Mouse (Mus musculus) intestine, embryonic 14.5 days (tissue): ENCODE data around the gene Rap1b. TPM values are rescaled to one million over a fixed set of nuclear protein-coding genes. Genes with fewer than 3 reads are reported as not detected.

Experiments
- ATAC-seq: fragments of 200-750 bp; cut with Nextera tagmentation; replicated peaks from 2 replicates; pipeline ENCODE4 v1.8.0; 2017; ENCODE audit warnings: low read depth, moderate number of reproducible peaks, moderate TSS enrichment, moderate library complexity; ENCODE audit not compliant: low FRiP score, low TSS enrichment
- DNase-seq: peaks from one replicate; pipeline ENCODE4 v3.0.0-alpha.2; 2018; ENCODE audit warnings: low spot score
- H3K27ac ChIP-seq: fragments of 300-500 bp; sonication (generic); 2 replicates; pipeline ENCODE4 v1.5.1; 2014; ENCODE audit warnings: low read depth, mild to moderate bottlenecking, control low read depth
- H3K27me3 ChIP-seq: fragments of 300-500 bp; sonication (generic); replicated peaks from 2 replicates; pipeline ENCODE4 v1.6.1; 2014; ENCODE audit warnings: low read length, control low read depth; ENCODE audit not compliant: control insufficient read depth, insufficient read depth
- H3K36me3 ChIP-seq: fragments of 300-500 bp; sonication (generic); 2 replicates; pipeline ENCODE4 v1.6.1; 2014; ENCODE audit warnings: low read length, control low read depth; ENCODE audit not compliant: control insufficient read depth, insufficient read depth
- H3K4me1 ChIP-seq: fragments of 300-500 bp; sonication (generic); replicated peaks from 2 replicates; pipeline ENCODE4 v1.6.1; 2014; ENCODE audit warnings: low read length, control low read depth, mixed read lengths; ENCODE audit not compliant: control insufficient read depth, insufficient read depth
- H3K4me2 ChIP-seq: fragments of 300-500 bp; sonication (generic); 2 replicates; pipeline ENCODE4 v1.6.1; 2014; ENCODE audit warnings: low read length
- H3K4me3 ChIP-seq: fragments of 300-500 bp; sonication (generic); 2 replicates; pipeline ENCODE4 v1.5.1; 2014; ENCODE audit warnings: low read depth, low read length, control low read depth, mixed read lengths
- H3K9ac ChIP-seq: fragments of 300-500 bp; sonication (generic); 2 replicates; pipeline ENCODE4 v1.6.1; 2014; ENCODE audit warnings: mild to moderate bottlenecking, low read length
- H3K9me3 ChIP-seq: fragments of 300-500 bp; sonication (generic); 2 replicates; pipeline ENCODE4 v1.6.1; 2016; ENCODE audit warnings: low read length, control low read depth; ENCODE audit not compliant: control insufficient read depth
- WGBS: fragments of 180-500 bp; shearing (Covaris S2); extraction: QIAGEN DNeasy Blood & Tissue Kit; methylation state at CpG from one replicate; pipeline ENCODE4 v1.1.7; 2014; 5-methylcytosine and 5-hydroxymethylcytosine counted together
- polyA plus RNA-seq: library from polyadenylated mRNA; unstranded; fragments of >200 nt; fragmentation: Nextera tagmentation; extraction: Ambion mirVana; gene quantifications from 2 replicates; pipeline ENCODE4 v1.2.1, GENCODE M21; 2014

The Rap1b gene
- polyA plus RNA-seq, 1 experiment from 2014 or later, result 183 TPM

DNA sequence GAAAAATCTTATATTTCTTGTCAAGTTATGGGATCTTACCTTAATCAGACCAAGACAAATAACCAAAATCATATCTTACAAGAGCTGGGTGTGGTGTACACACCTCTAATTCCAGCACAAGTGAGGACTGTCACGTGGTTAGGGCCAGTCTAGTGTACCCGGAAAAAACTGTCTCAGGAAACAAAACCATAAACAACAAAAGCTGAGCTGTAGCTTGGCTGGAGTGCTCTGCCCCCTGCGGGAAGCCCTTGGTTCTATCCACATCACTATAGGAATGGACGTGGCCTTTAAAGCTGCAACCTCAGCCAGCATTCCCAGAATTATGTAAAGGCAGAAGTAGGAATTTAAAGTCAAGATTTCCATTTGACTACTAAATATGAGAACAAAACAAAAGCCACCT, 21.7 kb downstream of the Rap1b start:
- Histone ChIP-seq H3K27ac (no peak overlapping the region), H3K4me3 (no peak overlapping the region), H3K36me3 (peaks cover 49% of the 10 kb centered on the region), H3K9me3 (no peaks in the 10 kb centered on the region), H3K4me2 (no peak overlapping the region), H3K4me1 (peaks cover 7% of the 10 kb centered on the region; the same call in 1 of the 2 replicates), H3K9ac (no peak overlapping the region), H3K27me3 (no peaks in the 10 kb centered on the region)
- DNase-seq (no peak), ATAC-seq (no peak)
- WGBS, result 70% methylated on average over 4 of the region's 4 CpGs

GRCm38 (mm10) chr10:117823321-117823720, 22.5 kb downstream of the Rap1b start:
- DNase-seq (no peak), ATAC-seq (no peak)
- no peak overlapping the region for H3K27ac ChIP-seq
- no peaks in the 10 kb centered on the region for H3K9me3 ChIP-seq
- H3K27me3 ChIP-seq, result no peaks in the 10 kb centered on the region
- WGBS, result 71% methylated on average over 6 of the region's 6 CpGs
- no peak overlapping the region for H3K9ac ChIP-seq
- H3K4me2 ChIP-seq, result no peak overlapping the region
- peaks cover 5% of the 10 kb centered on the region; the same call in 1 of the 2 replicates for H3K4me1 ChIP-seq
- H3K4me3 ChIP-seq, result no peak overlapping the region
- H3K36me3 ChIP-seq, result peaks cover 58% of the 10 kb centered on the region

DNA sequence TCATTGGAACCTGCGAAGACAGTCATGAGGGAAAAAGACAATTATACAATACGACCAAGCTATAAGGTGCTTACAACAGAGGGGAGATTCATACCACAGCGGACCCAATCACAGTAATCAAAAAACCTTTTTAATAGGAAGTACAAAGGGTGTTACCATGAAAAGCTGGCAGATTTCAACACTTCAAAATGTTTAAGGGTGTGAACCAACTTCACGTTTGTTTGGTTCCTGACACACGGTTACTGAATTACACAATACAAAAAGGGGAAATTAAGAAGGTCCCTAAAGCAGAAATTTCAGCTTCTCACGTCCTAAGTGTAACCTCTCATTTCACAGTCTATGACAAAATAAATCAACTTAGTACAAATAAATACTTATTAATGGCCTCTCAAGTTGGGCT, 27.2 kb downstream of the Rap1b start:
- 88% methylated on average over 6 of the region's 6 CpGs for WGBS
- H3K9ac ChIP-seq, result no peak overlapping the region
- no peaks in the 10 kb centered on the region for H3K4me1 ChIP-seq
- no peak overlapping the region for H3K4me3 ChIP-seq
- no peaks in the 10 kb centered on the region for H3K9me3 ChIP-seq
- H3K27ac ChIP-seq, result no peak overlapping the region
- no peak overlapping the region for H3K4me2 ChIP-seq
- ATAC-seq (no peak), DNase-seq (no peak)
- H3K27me3 ChIP-seq, result no peaks in the 10 kb centered on the region
- peaks cover 94% of the 10 kb centered on the region for H3K36me3 ChIP-seq

GRCm38 (mm10) chr10:117816721-117817120, 29.1 kb downstream of the Rap1b start:
- 95% methylated on average over 6 of the region's 6 CpGs for WGBS
- no peak for ATAC-seq
- peaks cover 94% of the 10 kb centered on the region for H3K36me3 ChIP-seq

DNA sequence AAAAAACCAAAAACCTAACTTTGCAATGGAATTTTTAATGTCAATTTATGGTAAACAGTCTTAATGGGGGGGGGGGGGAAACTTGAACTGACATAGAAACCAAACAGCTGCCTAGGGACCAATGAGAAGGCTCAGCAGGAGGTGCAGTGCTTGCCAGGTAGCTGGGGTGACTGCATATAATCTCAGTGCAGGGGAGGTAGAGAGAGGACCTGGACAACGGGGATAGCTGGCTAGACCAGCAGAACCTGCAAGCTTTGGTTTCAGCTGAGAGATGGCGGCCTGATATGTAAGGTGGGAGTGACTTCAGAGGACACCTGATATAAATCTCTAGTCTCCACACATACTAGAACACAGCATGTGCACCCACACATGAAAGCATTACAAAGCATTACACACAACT, 33.3 kb downstream of the Rap1b start:
- Histone ChIP-seq H3K9ac (no peak overlapping the region), H3K27ac (no peak overlapping the region), H3K27me3 (no peaks in the 10 kb centered on the region), H3K36me3 (peaks cover 65% of the 10 kb centered on the region), H3K4me2 (no peak overlapping the region), H3K9me3 (no peaks in the 10 kb centered on the region), H3K4me1 (no peaks in the 10 kb centered on the region), H3K4me3 (no peak overlapping the region)
- DNase-seq, result no peak
- ATAC-seq, result no peak
- WGBS, result 97% methylated on average over 2 of the region's 2 CpGs

More at GRCm38 (mm10) chr10:117816721-117817120, 29.1 kb downstream of the Rap1b start:
- H3K27ac ChIP-seq, result no peak overlapping the region
- no peaks in the 10 kb centered on the region for H3K4me1 ChIP-seq
- DNase-seq, result no peak
- no peak overlapping the region for H3K9ac ChIP-seq
- H3K27me3 ChIP-seq, result no peaks in the 10 kb centered on the region
- no peak overlapping the region for H3K4me3 ChIP-seq
- no peak overlapping the region for H3K4me2 ChIP-seq
- no peaks in the 10 kb centered on the region for H3K9me3 ChIP-seq

DNA sequence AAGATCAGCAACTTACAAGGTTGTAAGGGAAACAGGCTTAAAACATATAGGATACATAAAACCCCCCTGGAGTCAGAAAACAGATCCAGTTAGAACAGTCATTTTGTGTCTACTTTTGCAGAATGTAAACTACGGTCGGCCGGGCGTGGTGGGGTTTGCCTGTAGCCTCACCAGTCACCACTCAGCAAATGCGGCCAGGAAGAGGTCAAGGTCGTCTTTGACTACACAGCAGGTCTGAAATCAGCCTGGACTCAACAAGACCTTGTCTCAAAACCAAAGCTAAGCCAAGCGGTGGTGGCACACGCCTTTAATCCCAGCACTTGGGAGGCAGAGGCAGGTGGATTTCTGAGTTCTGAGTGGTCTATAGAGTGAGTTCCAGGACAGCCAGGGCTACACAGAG, 34.3 kb downstream of the Rap1b start:
- no peak overlapping the region for H3K9ac ChIP-seq
- H3K27ac ChIP-seq, result no peak overlapping the region
- ATAC-seq (no peak), DNase-seq (no peak)
- no peaks in the 10 kb centered on the region for H3K27me3 ChIP-seq
- H3K4me1 ChIP-seq, result no peaks in the 10 kb centered on the region
- H3K36me3 ChIP-seq, result peaks cover 55% of the 10 kb centered on the region
- no peak overlapping the region for H3K4me2 ChIP-seq
- H3K4me3 ChIP-seq, result no peak overlapping the region
- no peaks in the 10 kb centered on the region for H3K9me3 ChIP-seq
- WGBS, result 93% methylated on average over 8 of the region's 8 CpGs

DNA sequence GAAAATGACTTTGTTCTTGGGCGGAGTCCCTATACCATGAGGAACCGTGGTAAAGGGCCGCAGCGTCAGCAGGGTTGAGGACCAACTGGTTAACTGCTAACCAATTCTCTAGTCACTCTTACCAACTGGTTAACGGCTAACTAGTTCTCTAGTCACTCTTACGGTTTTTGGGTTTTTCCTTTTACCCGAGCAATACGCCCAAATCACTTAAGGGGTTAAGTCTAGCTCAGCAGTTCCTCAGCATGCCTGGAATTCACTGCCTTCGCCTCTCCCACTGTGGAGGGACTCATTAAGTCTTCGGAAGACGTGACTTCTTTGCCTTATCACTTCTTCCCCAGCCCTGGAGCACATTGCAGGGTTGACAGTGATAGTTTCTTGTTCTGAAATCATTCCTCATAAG, 35.3 kb downstream of the Rap1b start:
- peaks cover 45% of the 10 kb centered on the region for H3K36me3 ChIP-seq
- H3K27me3 ChIP-seq, result no peaks in the 10 kb centered on the region
- DNase-seq (no peak), ATAC-seq (no peak)
- no peak overlapping the region for H3K4me2 ChIP-seq
- H3K9ac ChIP-seq, result no peak overlapping the region
- H3K27ac ChIP-seq, result no peak overlapping the region
- H3K4me3 ChIP-seq, result no peak overlapping the region
- 81% methylated on average over 11 of the region's 11 CpGs for WGBS
- H3K4me1 ChIP-seq, result no peaks in the 10 kb centered on the region
- no peaks in the 10 kb centered on the region for H3K9me3 ChIP-seq

- WGBS, result 84% methylated on average over 6 of the region's 6 CpGs
Observed at GRCm38 (mm10) chr10:117808068-117808467, 37.8 kb downstream of the Rap1b start.

GRCm38 (mm10) chr10:117805919-117806318, 39.9 kb downstream of the Rap1b start:
- WGBS, result 55% methylated on average over 9 of the region's 9 CpGs

More at GRCm38 (mm10) chr10:117808068-117808467, 37.8 kb downstream of the Rap1b start:
- H3K9ac ChIP-seq, result no peak overlapping the region
- no peaks in the 10 kb centered on the region for H3K9me3 ChIP-seq
- H3K4me2 ChIP-seq, result no peak overlapping the region
- no peak for ATAC-seq
- DNase-seq, result no peak
- peaks cover 24% of the 10 kb centered on the region for H3K36me3 ChIP-seq
- no peak overlapping the region for H3K4me3 ChIP-seq
- no peaks in the 10 kb centered on the region for H3K4me1 ChIP-seq
- H3K27ac ChIP-seq, result no peak overlapping the region
- H3K27me3 ChIP-seq, result no peaks in the 10 kb centered on the region

More at GRCm38 (mm10) chr10:117805919-117806318, 39.9 kb downstream of the Rap1b start:
- DNase-seq (no peak), ATAC-seq (no peak)
- Histone ChIP-seq H3K4me3 (no peak overlapping the region), H3K4me2 (no peak overlapping the region), H3K27me3 (no peaks in the 10 kb centered on the region), H3K9me3 (no peaks in the 10 kb centered on the region), H3K36me3 (peaks cover 4% of the 10 kb centered on the region; the same call in 1 of the 2 replicates), H3K9ac (no peak overlapping the region), H3K27ac (no peak overlapping the region), H3K4me1 (no peaks in the 10 kb centered on the region)
